Mouse (Mus musculus) midbrain, embryonic 11.5 days (tissue): ENCODE data around the gene Mtus2. TPM values are rescaled to one million over a fixed set of nuclear protein-coding genes. Genes with fewer than 3 reads are reported as not detected.

Experiments
- ATAC-seq: fragments of 200-750 bp; cut with Nextera tagmentation; 2 replicates; pipeline ENCODE4 v1.8.0; 2017; ENCODE audit warnings: moderate TSS enrichment, moderate library complexity; ENCODE audit not compliant: low FRiP score
- DNase-seq: peaks from one replicate; pipeline ENCODE4 v3.0.0; 2015; ENCODE audit warnings: low spot score; ENCODE audit errors: missing footprints
- H3K27ac ChIP-seq: fragments of 300-500 bp; sonication (generic); 2 replicates; pipeline ENCODE4 v1.5.1; 2014; ENCODE audit warnings: low read depth, low read length
- H3K27me3 ChIP-seq: fragments of 300-500 bp; sonication (generic); 2 replicates; pipeline ENCODE4 v1.6.1; 2014; ENCODE audit warnings: mild to moderate bottlenecking, low read length, moderate library complexity, mixed read lengths; ENCODE audit not compliant: control insufficient read depth, insufficient read depth
- H3K36me3 ChIP-seq: fragments of 300-500 bp; sonication (generic); 2 replicates; pipeline ENCODE4 v1.6.1; 2014; ENCODE audit warnings: mild to moderate bottlenecking, low read length, moderate library complexity, mixed read lengths; ENCODE audit not compliant: control insufficient read depth, insufficient read depth
- H3K4me1 ChIP-seq: fragments of 300-500 bp; sonication (generic); 2 replicates; pipeline ENCODE4 v1.6.1; 2014; ENCODE audit warnings: low read length; ENCODE audit not compliant: control insufficient read depth, insufficient read depth
- H3K4me2 ChIP-seq: fragments of 300-500 bp; sonication (generic); 2 replicates; pipeline ENCODE4 v1.6.1; 2014; ENCODE audit warnings: mild to moderate bottlenecking, moderate library complexity
- H3K4me3 ChIP-seq: fragments of 300-500 bp; sonication (generic); 2 replicates; pipeline ENCODE4 v1.5.1; 2014; ENCODE audit warnings: low read depth, low read length
- H3K9ac ChIP-seq: fragments of 300-500 bp; sonication (generic); 2 replicates; pipeline ENCODE4 v1.6.1; 2014; ENCODE audit warnings: low read length
- H3K9me3 ChIP-seq: fragments of 300-500 bp; sonication (generic); 2 replicates; pipeline ENCODE4 v1.6.1; 2016; ENCODE audit warnings: low read length; ENCODE audit not compliant: control insufficient read depth
- WGBS: fragments of 180-500 bp; shearing (Covaris S2); extraction: QIAGEN DNeasy Blood & Tissue Kit; methylation state at CpG from one replicate; pipeline ENCODE4 v1.1.7; 2014; 5-methylcytosine and 5-hydroxymethylcytosine counted together
- polyA plus RNA-seq: library from polyadenylated mRNA; unstranded; fragments of >200 nt; fragmentation: Nextera tagmentation; extraction: Ambion mirVana; gene quantifications from 2 replicates; pipeline ENCODE4 v1.2.1, GENCODE M21; 2014

The Mtus2 gene
- polyA plus RNA-seq, 1 experiment from 2014 or later, result 13.8 TPM

DNA sequence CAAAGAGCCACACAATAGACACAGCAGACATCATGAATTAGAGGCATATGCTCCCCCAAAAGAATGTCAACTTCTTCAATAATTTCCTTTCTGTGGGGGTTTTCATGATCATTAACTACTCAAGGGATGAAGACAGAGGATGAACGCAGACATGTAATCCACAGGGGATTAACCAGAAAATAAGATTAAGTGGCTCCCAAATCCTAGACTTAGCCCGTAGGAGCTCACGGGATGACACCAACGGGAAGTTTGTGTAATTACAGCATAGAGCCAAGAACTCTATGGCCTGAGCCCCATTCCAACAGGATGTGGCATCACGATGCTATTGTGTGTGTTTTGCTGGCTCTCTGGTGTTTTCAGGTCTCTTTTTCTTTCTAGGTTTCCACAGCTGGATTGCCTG, 12.4 kb downstream of the Mtus2 start:
- Histone ChIP-seq H3K4me2 (no peak overlapping the region), H3K27me3 (no peaks in the 10 kb centered on the region), H3K27ac (no peak overlapping the region), H3K9ac (no peak overlapping the region), H3K4me1 (no peaks in the 10 kb centered on the region), H3K36me3 (no peaks in the 10 kb centered on the region), H3K9me3 (no peaks in the 10 kb centered on the region), H3K4me3 (no peak overlapping the region)
- WGBS, result 61% methylated on average over 5 of the region's 5 CpGs
- ATAC-seq (no peak), DNase-seq (no peak)

DNA sequence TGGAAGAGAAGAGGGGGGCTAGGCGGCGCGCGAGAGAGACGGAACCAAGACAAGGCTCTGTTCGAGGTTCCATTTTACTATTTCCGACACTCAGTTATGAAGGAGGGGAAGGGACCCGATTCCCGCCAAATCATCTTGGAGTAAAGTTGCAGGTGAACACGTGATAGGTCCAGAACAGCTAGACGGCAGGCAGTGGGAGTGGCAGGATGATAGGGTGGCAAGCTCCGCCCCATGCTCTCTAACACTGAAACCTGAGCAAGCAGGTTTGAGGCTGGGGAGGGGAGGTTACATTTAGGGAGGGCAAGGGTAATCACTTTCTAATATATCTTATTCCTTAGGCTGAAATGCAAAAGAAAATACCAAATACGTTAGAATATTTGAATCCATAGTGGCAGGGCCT, 18.9 kb downstream of the Mtus2 start:
- H3K9me3 ChIP-seq, result no peaks in the 10 kb centered on the region; the same call in 1 of the 2 replicates
- H3K4me2 ChIP-seq, result no peak overlapping the region
- H3K4me1 ChIP-seq, result no peaks in the 10 kb centered on the region
- DNase-seq (no peak), ATAC-seq (no peak)
- H3K36me3 ChIP-seq, result no peaks in the 10 kb centered on the region
- H3K4me3 ChIP-seq, result no peak overlapping the region
- H3K27me3 ChIP-seq, result no peaks in the 10 kb centered on the region
- no peak overlapping the region for H3K27ac ChIP-seq
- no peak overlapping the region for H3K9ac ChIP-seq
- WGBS, result 67% methylated on average over 13 of the region's 13 CpGs

DNA sequence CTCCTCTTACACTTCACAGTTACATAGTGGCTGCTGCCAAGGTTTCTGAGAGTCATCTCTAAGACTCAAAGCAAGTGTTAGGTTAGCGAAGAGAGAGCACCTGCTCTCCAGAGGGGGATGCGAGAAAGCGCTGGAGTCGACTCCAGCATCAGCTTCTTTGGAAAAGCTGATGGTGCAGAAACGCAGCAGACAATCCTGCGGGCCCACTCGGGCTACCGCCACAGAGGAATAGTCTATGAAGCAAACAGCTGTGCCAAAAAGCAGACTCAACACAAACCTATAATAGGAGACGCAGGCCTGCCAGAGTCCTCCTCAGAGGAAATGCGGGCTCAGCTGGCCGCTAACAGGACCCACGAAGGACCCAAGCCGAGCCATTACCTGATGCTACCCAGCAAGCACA, 23.5 kb downstream of the Mtus2 start:
- H3K27ac ChIP-seq, result no peak overlapping the region
- no peaks in the 10 kb centered on the region for H3K4me1 ChIP-seq
- H3K9me3 ChIP-seq, result no peaks in the 10 kb centered on the region; the same call in 1 of the 2 replicates
- no peak overlapping the region for H3K4me3 ChIP-seq
- DNase-seq, result no peak
- H3K27me3 ChIP-seq, result no peaks in the 10 kb centered on the region
- ATAC-seq, result no peak
- WGBS, result 85% methylated on average over 13 of the region's 13 CpGs
- no peak overlapping the region for H3K4me2 ChIP-seq
- no peak overlapping the region for H3K9ac ChIP-seq
- H3K36me3 ChIP-seq, result no peaks in the 10 kb centered on the region

DNA sequence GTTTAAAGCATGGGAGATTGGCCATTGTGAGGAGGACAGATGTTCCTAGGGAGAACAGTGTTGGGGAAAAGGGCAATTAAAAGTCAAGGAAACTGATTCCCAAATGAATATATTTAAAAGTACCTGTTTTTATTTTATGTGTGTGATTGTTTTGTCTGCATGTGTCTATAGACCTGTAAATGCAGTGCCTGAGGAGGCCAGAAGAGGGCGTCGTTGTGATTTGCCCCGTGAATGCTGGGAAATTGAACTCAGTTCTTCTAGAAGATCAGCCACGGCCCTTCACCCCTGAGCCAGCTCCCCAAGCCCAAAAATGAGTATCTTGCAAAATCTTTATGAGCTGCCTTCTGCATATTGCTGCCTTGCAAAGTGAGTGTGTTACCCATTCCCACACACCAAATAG, 33.2 kb downstream of the Mtus2 start:
- no peak for DNase-seq
- H3K27ac ChIP-seq, result no peak overlapping the region
- no peaks in the 10 kb centered on the region; the same call in 1 of the 2 replicates for H3K9me3 ChIP-seq
- H3K4me2 ChIP-seq, result no peak overlapping the region
- WGBS, result 81% methylated on average over 4 of the region's 4 CpGs
- no peak overlapping the region for H3K4me3 ChIP-seq
- H3K27me3 ChIP-seq, result no peaks in the 10 kb centered on the region
- H3K36me3 ChIP-seq, result no peaks in the 10 kb centered on the region
- no peak overlapping the region for H3K9ac ChIP-seq
- no peak for ATAC-seq
- no peaks in the 10 kb centered on the region for H3K4me1 ChIP-seq

DNA sequence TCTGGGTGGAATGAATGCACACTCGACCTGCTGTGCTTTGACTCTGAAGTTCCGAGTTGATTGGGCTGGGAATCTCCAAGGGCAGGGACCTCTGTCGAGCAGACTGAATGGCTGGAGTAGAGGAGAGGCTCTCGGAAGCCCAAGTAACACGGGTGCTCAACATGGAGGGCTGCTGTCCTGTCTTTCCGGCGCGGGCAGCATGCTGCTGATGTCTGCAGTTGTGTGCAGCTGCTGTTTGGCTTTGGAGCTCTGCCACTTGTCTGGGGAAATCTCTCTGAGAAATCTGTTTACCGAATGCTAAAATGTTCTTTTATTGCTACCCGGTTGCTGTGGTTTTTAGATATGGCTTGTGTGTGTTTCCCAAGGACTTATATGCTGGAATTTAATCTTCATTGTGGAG, 33.7 kb downstream of the Mtus2 start:
- WGBS, result 88% methylated on average over 10 of the region's 10 CpGs
- H3K4me2 ChIP-seq, result no peak overlapping the region
- no peak for DNase-seq
- H3K4me1 ChIP-seq, result no peaks in the 10 kb centered on the region
- no peak overlapping the region for H3K4me3 ChIP-seq
- H3K27ac ChIP-seq, result no peak overlapping the region
- no peaks in the 10 kb centered on the region for H3K36me3 ChIP-seq
- H3K9ac ChIP-seq, result no peak overlapping the region
- no peaks in the 10 kb centered on the region for H3K27me3 ChIP-seq
- ATAC-seq, result no peak
- H3K9me3 ChIP-seq, result no peaks in the 10 kb centered on the region; the same call in 1 of the 2 replicates

DNA sequence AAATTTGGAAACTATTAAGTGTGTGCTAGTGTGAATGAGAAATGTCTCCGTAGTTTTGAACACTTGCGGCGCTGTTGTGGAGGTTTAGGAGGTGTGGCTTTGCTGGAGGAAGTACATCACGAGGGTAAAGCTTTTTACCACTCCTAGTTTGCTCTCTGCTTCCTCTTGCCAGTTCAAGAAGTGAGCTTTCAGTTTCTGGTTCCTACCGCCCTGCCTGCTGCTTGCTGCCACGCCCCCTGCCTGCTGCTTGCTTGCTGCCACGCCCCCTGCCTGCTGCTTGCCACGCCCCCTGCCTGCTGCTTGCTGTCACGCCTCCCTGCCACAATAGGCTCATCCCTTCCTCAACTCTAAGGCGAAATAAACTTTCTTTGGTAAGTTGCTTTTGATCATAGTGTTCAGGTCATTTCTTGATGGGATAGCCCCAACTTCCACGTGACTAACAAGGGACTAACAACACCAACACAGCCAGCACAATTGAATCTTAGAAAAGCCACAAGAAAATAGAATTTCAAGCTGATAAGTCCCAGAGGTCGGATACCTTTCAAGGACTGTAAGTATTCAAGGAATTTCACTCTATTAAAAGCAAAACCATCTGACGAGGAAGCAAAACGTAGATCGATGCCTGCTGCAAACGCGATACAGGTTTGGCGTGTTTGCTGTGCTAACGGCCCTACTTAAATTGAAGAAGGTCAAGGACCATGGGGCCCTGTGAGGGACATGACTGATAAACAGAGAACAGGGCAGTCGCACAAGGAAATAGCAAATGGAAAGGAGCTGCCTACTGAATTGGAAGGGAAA, 35.7 kb downstream of the Mtus2 start:
- no peaks in the 10 kb centered on the region for H3K36me3 ChIP-seq
- DNase-seq (peak; percentile 89), ATAC-seq (peak; percentile 87)
- H3K9me3 ChIP-seq, result no peaks in the 10 kb centered on the region
- H3K4me3 ChIP-seq, result no peak overlapping the region
- 27% methylated on average over 20 of the region's 20 CpGs for WGBS
- H3K27me3 ChIP-seq, result no peaks in the 10 kb centered on the region
- no peak overlapping the region for H3K27ac ChIP-seq
- H3K9ac ChIP-seq, result no peak overlapping the region
- no peaks in the 10 kb centered on the region for H3K4me1 ChIP-seq
- no peak overlapping the region for H3K4me2 ChIP-seq

DNA sequence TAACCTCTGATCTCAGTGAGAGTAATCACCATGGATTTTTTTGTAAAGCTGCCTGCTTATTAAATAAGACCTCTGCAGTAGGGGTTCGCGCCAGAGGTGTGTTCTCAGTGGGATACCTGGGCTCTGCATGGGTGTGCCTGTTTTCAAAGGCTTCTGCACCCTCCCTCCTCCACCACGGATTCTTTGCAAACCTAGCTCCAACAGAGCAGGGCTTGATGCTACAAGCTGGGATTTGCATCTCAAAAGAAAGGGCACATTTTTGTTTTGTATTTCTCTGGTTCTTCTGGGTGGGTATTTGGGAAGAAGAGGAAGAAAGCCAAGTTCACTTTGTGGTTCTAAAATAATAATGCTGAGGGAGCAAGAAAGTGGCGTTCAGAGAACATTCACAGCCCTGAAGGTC, 48.1 kb downstream of the Mtus2 start:
- WGBS, result 27% methylated on average over 4 of the region's 4 CpGs
- Histone ChIP-seq H3K4me3 (no peak overlapping the region), H3K36me3 (no peaks in the 10 kb centered on the region), H3K27me3 (no peaks in the 10 kb centered on the region), H3K27ac (no peak overlapping the region), H3K4me1 (no peaks in the 10 kb centered on the region), H3K9me3 (no peaks in the 10 kb centered on the region), H3K9ac (no peak overlapping the region), H3K4me2 (no peak overlapping the region)
- DNase-seq, result no peak
- no peak for ATAC-seq

DNA sequence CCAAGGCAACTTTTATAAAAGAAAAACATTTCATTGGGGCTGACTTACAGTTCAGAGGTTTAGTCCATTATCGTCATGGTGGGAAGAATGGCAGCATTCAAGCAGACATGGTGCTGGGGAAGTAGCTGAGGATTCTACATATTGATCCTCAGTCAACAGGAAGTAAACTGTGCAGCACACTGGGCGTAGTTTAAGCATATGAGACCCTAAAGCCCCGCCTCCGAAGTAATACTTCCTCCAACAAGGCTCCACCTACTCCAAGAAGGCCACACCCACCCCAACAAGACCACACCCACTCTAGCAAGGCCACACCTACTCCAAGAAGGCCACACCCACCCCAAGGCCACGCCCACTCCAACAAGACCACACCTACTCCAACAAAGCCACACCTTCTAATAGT, 55.0 kb downstream of the Mtus2 start:
- H3K9me3 ChIP-seq, result no peaks in the 10 kb centered on the region
- 82% methylated on average over 5 of the region's 5 CpGs for WGBS
- H3K4me2 ChIP-seq, result no peak overlapping the region
- H3K4me3 ChIP-seq, result no peak overlapping the region
- H3K9ac ChIP-seq, result no peak overlapping the region
- no peaks in the 10 kb centered on the region for H3K4me1 ChIP-seq
- no peak overlapping the region for H3K27ac ChIP-seq
- ATAC-seq (no peak), DNase-seq (peak; percentile 53)
- H3K27me3 ChIP-seq, result no peaks in the 10 kb centered on the region
- no peaks in the 10 kb centered on the region for H3K36me3 ChIP-seq

DNA sequence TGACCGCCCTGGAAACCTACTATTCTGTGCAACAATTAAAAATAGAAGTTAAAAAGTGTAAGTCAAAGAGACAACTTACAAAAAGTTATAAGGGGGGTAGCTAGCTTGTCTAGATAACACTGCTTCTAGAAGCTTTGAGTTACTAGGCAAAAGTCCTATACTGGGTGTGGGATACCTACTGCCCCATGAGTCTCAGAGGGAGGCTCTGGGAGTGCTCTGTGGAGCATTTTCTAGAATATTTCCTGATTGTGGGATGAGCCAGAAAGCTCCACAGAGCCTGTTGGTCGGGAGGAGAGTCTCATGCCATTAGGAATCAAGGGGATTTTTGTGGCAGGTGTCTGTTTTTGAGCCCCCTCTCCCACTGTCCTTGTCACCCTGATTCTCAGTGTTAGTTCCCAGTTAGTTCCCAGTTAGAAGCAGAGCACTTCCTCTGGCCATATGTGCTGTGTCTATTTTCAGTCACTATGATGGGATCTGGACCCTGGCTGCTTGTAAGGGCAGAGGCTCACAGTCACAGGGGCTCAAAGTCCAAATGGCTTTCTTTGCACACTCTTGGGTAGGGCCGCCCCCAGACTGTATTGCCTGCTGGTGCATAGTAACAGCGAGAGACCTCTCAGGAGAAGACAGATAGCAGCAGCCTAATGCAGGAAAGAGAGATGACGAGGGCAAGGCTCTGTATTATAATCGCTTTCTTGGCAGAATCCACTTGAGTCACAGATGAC, 57.2 kb downstream of the Mtus2 start:
- Histone ChIP-seq H3K27ac (no peak overlapping the region), H3K9ac (no peak overlapping the region), H3K4me3 (no peak overlapping the region), H3K9me3 (no peaks in the 10 kb centered on the region), H3K27me3 (no peaks in the 10 kb centered on the region), H3K4me1 (no peaks in the 10 kb centered on the region), H3K4me2 (no peak overlapping the region), H3K36me3 (no peaks in the 10 kb centered on the region)
- DNase-seq (peak; percentile 60), ATAC-seq (no peak)
- 81% methylated on average over 6 of the region's 6 CpGs for WGBS
